Mouse (Mus musculus): ENCODE measurements around the gene Styx.
"Not testable (repeated sequence)": the region's sequence is repeated elsewhere in the genome, so short reads cannot be mapped to it uniquely, and the experiment has no call there.

Gene Styx

DNA sequence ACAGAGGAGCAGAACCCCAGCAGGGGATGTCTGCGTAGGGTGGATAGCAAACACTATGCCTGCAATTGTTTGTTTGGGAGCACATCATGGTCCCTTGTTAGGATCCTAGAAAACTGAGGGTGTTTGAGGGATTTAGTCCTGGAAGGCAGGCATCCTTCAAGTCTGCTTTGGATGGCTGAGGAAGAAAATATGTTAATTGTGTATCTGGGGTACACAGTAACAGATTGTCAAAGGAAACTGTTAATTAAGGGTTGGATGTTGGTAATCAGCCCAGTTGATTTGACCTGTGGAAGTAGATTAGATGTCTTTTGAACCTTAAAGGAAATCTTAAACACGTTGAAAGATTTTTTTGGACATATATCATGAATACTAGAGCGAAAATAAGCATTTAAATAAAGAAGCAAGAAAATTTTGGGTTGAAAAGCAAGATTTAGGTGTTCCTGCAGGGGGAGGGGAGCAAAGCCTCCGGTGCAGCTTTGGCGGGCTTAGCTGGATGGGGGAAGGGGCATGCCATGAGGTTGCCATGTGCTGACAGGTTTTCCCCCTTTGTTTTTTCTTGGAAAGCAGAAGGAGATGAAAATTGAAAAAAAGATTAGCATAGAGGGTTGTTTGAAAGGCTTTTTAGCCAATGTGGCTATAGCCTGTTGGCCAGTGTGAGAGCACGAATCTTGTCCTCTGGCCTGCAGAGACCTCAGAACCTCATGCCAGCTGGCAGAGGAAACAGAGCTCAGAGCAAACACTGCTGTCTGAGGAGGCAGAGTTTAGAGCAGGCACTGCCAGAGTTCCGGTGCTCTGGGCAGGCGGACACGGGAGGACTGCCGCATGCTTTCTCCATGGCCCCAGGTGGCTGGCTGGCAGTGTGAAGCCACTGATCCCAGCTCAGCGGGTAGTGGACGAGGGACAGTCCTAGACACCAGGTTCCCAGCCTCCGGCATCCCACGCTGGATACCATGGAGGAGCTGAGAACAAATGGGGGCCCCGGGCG lies 13.6 kb downstream of the Styx start:
- no peak for DNase-seq (ENCODE audit: low read depth, low spot score)

DNA sequence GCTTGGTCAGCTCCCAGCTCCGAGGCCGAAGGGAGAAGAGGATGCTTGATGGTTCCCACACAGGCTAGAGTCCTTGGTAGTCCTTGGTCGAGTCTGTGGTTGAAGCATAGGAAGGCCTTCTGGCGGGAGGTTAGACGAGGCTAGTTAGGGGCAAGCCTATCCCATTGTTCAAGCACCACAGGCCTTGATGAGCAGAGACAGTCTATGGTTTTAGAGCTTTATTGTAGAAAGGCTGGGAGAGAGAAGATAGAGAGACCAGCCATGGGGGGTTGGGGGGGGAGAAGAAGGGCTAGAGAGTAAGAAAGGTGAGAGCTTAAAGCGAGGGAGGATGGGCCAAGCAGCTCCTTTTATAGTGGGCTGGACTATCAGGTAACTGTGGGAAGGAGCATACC lies 14.3 kb downstream of the Styx start:
- DNase-seq (ENCODE audit: low read depth, low spot score), result no peak

DNA sequence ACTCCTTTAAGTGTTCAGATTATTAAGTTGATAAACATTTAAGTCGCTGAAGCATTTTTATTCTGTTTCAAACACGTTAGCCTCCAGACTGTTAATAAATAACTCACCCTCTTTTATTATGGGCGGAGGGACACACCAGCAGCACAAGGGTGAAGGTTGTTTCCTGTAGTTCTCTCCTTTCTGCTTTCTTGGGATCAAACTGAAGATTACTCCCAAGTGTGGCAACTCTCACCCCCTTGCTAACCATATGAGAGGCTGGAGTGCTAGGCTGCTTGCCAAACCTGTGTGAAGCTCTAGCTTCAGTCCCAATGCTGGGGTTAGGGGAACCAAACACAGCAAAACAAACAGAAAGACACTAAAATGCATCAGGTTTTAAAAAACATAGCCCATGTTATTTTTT lies 27.9 kb downstream of the Styx start:
- DNase-seq (ENCODE audit: low read depth, low spot score), result no peak

DNA sequence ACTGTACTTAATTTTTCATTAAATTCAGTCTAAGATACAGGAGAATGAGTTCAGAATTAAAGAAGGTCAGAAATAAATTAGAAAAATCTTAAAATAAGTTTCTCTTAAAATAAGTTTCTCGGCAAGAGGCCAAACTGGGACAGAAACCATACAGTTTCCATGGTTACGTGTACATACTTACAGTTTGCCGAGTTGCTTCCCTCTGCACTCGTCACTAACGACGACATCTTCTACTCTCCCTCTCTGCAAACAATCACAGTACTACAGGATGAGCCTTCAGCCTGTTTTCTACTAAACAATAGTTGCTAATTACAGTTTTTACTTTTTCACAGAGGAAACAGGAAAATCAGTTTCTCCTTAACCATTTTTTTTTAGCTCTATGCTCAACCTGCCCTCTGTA lies 29.9 kb downstream of the Styx start:
- no peak for DNase-seq (ENCODE audit: low read depth, low spot score)

DNA sequence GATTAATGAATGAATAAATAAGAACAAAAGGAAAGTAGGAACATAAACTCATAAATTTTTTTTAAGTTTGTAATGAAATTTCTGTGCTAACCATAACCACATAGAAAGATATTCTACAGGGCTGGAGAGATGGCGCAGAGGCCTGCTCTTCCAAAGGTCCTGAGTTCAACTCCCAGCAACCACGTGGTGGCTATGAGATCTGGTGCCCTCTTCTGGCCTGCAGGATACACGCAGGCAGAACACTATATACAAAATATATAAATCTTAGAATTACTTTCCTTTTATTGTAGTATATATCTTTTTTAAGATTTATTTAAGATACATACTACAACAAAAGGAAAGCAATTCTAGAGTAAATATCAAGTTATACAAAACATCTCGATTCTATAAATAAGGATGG lies 32.0 kb downstream of the Styx start:
- no peak for DNase-seq (ENCODE audit: low read depth, low spot score)

DNA sequence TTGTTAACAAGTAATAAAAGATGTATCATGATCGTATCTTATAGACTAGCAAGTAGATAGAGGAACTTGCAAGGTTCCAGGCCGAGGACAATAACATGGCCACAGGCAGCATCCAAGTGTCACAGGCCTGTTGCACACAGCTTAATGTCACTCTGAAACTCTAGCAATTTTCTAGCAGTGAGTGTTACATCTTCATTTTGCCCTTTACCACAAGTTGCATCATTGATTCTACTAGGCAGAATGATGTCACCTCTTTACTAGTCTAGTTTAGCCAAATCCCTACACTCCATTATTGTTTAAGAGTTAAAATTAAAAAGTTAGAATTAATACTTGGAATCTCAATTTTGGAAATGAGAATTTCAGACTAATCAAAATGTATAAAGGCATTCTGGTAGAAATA lies 34.7 kb downstream of the Styx start:
- DNase-seq (ENCODE audit: low read depth, low spot score), result no peak

DNA sequence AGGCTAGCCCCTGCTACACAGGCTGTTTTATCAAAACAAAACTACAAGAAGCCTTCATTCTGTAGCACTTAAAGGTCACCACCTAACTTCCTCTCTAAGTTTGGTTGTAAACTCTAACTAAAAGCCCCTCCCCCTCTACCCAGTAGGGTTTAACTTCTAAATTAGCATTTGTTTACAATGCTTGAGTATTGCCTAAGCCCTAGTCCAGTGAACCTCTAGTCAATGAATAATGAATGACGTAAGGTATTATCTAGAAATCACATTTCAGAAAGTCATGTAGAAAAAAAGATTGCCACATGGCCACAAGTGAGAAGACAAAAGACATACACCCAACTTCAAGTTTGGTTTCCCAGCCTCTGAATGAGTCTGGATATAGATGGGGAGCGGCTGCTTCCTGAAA lies 36.6 kb downstream of the Styx start:
- DNase-seq (ENCODE audit: low read depth, low spot score), result no peak

DNA sequence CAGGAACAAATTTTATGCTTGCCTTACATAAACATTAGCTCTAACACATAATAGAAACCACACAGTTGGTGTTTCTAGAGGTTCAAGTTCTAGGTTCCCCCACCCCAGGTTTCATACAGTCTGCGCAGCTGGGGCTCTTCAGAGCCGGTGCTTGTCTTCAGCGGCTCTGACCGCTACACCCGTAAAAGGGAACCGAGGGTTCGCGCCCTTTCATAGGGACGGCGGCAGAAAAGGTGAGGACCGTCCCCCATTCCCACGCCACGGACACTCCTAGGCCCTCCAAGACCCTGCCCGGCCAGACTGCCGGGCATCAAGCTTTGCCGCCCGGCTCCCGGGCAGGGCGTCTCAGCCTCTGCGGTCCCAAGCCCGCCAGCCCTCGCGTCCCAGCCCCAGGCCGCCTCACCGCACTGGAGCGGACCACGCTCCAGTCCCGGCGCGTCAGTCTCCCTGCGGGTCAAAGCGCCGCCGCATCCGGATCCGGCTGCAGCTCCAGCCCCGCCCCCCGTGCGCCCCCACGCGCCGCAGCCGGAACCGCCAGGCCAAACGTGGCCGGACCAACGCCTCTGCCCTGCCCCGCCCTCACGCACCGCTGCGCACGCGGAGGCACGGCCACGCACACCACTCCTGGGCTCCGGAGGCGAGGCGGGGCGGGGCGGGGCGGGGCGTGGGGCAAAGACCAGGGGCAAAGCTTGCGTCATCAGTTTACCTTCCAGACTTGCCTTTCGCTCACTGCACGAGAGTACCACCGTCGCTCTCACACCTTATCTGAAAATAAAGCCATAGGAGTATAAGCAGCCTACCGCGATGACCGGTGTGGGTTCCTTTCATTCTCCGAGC lies 37.7 kb downstream of the Styx start:
- peak; percentile 91 for DNase-seq (ENCODE audit: low read depth, low spot score)

DNA sequence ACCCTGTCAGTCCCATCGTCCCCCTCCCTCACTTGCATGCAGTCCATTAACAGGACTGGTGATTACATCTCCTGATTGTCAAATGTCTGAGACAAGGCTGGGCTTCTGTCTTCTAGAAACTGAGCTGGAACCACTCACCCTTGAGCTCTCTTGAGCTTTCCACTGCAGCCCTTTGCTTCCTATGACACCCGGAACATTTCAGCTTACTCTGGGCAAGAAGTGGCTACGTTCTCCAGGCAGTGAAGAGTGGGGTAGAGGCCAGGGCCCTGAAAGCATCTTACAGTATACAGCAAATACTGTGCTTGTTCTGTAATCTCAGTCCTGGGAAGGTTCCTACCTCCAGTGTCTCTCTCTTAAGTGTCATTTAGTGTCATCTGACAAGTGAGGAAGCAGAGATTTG lies 38.3 kb downstream of the Styx start:
- DNase-seq (ENCODE audit: low read depth, low spot score), result no peak

DNA sequence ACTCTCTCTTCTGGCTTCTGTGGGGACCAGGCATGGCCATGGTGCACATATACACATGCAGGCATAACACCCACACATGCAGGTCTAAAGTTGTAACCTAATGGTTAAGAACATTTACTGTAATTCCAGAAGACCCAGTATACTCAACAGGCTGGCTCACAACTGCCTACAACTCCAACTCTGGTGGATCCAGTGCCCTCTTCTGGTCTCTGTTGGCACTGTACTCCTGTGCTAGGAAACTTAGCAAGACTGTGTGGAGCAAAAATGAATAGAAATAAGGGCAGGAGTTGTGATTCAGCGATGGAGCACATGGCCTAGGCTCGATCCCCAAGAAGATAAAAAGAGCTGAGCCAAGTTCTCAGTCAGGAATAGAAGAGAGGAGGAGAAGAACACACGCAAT lies 48.9 kb downstream of the Styx start:
- DNase-seq (ENCODE audit: low read depth, low spot score), result no peak

DNA sequence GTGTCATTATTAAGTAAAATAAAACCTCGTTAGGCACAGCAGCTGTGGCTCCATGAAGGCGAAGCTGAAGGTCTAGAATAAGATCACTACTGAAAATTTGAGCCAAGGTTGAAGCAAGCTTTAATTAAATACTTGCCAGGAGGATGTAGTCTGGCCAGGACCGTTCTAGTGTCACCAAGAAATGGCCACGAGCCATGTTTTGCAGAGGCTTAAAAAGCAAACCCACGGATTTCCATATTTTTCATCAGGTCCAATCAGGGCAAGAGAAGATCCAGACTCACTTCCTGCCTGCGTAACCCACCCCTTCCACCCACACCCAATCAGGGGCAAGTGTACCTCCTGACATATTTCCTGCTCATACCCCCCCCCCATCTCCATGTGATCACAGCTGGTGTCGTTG lies 52.8 kb downstream of the Styx start:
- no peak for DNase-seq (ENCODE audit: low read depth, low spot score)

DNA sequence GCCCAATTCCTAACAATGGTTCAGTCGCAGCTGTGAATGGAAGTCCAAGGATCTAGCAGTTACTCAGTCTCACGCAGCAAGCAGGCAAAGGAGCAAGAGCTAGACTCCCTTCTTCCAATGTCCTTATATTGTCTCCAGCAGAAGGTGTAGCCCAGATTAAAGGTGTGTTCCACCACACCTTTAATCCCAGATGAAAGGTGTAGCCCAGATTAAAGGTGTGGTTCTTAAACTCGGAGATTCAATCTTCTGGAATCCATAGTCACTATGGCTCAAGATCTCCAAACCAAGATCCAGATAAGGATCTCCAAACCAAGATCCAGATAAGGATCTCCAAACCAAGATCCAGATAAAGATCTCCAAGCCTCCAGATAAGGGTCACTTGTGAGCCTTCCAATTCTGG lies 53.9 kb downstream of the Styx start, which contains the start of gene Gnpnat1:
TSS of gene Gnpnat1 (minus strand) at position 101 of the 400 bp plus-strand sequence.
- not testable (repeated sequence) for DNase-seq (ENCODE audit: low read depth, low spot score)

DNA sequence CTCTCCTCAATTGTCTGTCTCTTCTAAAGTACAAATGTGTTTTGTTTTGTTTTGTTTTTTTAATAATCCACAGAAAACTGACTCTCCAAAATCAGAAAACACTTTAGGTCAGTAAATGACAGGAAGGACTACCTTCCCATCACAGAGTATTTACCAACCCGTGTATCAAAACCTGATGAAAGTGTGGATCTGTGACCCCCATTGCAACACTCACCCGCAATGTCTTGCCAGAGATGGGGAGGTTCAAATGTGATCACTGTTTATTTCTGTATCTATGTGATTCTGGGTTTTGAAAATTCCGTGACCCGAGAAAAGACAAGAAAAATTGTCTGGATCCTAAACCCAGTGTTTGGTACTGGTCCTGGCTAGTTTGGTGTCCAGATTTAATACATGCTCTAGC lies 65.4 kb downstream of the Styx start:
- DNase-seq (ENCODE audit: low read depth, low spot score), result no peak

DNA sequence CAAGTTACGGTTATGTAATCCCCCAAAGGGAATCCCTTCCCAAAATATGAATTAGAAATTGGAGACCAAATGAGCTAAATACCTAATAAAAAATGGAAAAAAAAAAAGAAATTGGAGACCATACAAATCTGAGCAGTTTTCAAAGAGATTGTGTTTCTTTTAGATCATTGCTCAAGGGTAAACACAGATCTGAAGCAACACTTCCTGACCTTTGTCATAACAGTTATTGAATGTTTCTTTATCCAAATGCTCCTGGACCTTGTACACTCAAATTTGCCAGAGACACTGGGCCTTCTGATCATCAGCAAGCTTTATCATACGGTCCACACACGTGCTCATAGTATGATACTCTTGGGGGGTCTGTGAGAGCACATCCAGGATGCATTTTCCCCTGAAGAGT lies 67.7 kb downstream of the Styx start:
- no peak for DNase-seq (ENCODE audit: low read depth, low spot score)

DNA sequence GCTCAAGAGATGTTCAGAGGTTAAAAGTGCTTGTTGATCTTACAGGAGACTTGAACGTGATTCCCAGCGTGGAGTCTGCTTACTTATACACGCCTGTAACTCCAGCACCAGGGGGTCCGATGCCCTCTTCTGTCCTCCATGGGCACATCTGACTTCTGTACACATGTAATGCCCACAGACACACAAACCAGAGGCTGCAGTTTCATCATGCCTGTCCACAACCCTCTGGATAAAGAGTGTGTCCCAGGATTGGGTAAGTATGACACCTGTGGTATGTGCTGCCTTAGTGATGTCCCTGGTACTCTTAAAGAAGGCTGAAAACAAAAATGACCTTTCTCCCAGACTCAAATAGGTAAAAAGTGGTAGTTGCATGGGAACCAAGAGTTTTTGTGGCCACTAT lies 68.4 kb downstream of the Styx start:
- DNase-seq (ENCODE audit: low read depth, low spot score), result no peak

DNA sequence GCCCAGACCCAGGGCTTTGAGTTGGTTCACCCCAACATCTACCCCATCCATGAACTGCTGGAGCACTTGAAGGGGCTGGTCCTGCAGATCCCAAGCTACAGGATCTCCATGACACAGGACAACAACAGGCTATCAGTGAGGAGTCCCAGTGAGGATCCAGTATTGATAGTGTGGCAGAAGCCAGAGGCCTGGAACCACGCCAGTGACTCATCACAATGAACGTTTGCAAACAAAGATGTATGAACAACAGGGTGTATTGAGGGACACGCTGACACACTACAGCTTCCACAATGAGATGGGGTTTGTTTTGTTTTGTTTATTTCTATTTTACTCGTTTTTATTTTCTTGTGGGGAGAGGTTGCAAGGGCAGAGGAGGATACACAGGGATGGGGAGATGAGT lies 71.5 kb downstream of the Styx start:
- DNase-seq (ENCODE audit: low read depth, low spot score), result no peak

DNA sequence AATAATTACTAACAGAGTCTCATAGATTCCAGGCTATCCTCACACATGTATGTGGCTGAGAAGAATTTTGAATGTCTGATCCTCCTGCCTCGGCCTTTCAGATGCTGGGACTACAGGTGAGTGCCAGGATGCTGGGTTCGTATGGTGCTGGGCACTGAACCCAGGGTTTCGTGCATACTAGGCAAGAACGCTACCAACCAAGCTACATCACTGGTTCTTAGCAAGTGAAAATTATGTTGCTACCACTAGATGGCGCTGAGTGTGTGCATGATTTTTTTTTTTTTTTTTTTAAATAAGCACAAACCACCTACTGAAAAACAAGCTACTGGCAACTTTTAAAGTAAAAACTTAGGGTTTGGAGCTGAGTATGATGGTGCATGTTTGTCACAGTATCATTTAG lies 72.3 kb downstream of the Styx start:
- DNase-seq (ENCODE audit: low read depth, low spot score), result peak; percentile 82

DNA sequence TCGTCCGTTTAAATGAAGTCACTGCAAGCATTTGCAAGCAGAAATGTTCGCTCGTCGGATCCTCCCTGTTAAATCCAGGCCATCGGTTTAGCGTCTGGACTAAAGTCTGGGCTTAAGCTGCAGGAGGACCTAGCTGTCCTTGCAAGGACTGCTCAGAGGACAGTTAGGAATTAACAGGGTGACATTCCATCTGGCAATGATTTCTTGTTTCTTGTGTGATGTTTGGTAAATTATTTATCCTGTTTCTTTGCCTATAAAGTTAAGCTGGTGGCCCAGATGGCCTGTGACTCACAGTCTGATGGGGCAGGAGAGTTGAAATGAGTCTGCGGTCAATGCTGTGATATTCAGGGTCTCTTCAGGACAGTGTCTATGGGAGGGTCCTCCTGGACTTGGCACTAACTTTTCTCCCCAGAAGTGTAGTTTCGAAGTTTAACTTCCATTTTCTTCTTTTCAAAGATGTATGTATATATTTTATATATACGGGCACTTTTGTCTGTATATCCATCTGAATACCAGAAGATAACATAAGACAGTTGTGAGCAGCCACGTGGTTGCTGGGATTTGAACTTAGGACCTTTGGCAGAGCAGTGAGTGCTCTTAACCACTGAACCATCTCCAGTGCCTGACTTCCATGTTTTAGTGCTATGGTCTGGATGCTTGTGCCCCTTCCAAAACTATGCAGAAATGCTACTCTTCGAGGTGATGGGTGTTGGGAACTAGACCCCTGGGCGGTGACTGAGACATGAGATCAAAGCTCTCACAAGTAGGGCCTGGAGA lies 79.4 kb downstream of the Styx start:
- no peak for DNase-seq (ENCODE audit: low read depth, low spot score)

DNA sequence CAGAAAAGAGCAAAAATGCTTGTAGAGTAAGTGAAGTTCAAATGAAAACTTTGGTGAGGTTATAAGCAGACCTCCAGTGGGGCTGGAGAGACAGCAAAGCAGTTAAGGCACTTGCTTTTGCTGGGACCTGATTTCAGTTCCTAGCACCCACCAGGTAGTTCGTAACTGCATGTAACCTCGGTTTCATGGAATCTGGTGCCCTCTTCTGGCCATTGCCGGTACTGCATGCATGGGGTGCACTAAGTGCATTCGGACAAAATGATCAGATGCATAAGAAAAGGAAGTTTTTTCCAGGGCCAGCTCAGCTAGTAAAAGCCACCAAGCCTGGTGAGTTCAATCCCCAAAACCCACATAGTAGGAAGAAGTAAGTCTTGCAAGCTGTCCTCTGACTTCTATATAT lies 81.1 kb downstream of the Styx start:
- DNase-seq (ENCODE audit: low read depth, low spot score), result no peak

DNA sequence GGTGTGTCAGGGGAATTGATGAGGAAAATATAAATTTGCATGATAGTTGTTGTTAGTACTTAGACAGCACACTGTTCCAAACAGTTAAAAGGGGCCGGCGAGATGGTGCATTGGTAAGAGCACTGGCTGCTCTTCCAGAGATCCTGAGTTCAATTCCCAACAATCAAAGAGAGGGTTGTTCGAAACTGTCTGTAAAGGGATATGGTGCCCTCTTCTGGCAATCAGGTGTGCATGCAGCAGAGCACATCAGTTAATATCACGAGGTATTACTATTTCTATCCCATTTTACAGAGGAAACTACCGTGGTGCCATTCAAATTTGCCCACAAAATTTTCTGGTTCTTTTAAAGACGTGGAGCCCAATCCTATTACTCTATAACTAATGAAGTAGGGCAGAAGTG lies 83.3 kb downstream of the Styx start:
- DNase-seq (ENCODE audit: low read depth, low spot score), result no peak

DNA sequence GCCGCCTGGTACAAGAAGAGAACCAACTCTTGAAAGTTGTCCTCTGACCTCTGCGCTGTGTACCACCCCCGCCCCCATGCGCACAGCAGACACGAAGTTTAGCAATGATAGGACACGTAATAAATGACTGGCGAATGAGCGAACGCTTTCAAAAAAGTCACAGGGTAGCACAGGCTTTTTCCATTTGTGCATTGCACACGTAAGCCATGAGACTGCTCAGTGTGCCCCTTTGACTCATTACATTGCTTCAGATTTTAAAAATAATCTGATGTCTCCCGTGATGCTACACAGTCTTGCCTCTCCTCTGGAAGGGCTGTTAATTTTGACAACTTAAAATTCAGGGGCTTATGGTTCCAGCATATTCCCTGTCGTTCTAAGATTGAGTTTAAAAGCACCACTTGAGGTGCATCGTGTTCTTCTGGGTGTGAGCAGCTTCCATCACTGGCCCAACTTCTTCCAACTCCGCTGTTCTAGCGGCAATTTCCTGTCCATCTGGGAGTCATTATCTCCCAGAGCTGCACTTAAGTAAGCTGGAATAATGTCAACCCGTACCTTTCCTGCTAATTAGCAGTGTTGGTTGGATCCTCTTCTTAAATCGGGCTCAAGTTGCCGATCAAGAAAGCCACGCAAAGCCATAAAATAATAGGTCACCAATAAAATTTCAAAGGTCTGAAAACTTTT lies 87.5 kb downstream of the Styx start:
- peak; percentile 53 for DNase-seq (ENCODE audit: low read depth, low spot score)
